Mouse (Mus musculus) bone marrow macrophage, adult 2 months (primary cell): ENCODE results near the gene Tgm2. TPM values are rescaled to one million over a fixed set of nuclear protein-coding genes. Genes with fewer than 3 reads are reported as not detected.

ENCODE experiments used
- H3K27ac ChIP-seq: 2 replicates; pipeline ENCODE4 v1.5.1; 2012; ENCODE audit warnings: low read depth, low read length; ENCODE audit not compliant: insufficient read depth
- H3K4me1 ChIP-seq: 2 replicates; pipeline ENCODE4 v1.6.1; 2012; ENCODE audit warnings: low read length; ENCODE audit not compliant: control insufficient read depth, insufficient read depth
- H3K4me3 ChIP-seq: 2 replicates; pipeline ENCODE4 v1.5.1; 2012; ENCODE audit warnings: mild to moderate bottlenecking, low read length, moderate library complexity; ENCODE audit not compliant: insufficient read depth
- CTCF ChIP-seq: IDR thresholded peaks from 2 replicates; pipeline ENCODE4 v1.5.1; 2012; ENCODE audit warnings: low read depth, mild to moderate bottlenecking, low read length, moderate library complexity
- POLR2A ChIP-seq: IDR thresholded peaks from 2 replicates; pipeline ENCODE4 v1.6.1; 2012; ENCODE audit warnings: mild to moderate bottlenecking, low read depth, low read length, borderline replicate concordance
- polyA plus RNA-seq: library from polyadenylated mRNA; stranded (reverse); fragments of >200 nt; gene quantifications from 2 replicates; pipeline ENCODE4 v1.2.4, GENCODE M21; 2012; ENCODE audit not compliant: missing spikeins, insufficient read depth, insufficient read length

Gene Tgm2
- polyA plus RNA-seq, 1 experiment = 14.6 TPM

DNA sequence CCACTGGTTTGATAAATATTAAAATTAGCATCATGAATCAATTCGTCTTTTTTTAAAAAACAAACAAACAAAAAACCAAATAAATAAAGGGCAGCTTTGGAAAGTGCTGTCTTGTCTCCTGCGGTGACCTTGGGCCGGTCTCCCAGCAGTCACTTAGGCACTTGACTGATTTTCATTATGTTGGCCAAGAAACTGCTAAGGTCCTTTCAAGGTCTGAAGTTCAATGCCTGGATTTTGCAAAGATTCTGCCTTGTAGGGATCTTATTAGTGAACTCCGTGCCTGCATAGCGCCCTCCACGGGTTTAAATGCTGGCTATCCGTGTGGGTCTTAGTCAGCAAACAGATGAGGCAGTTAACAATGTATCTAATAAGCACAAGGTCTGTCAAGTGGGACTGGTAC, 67.3 kb downstream of the Tgm2 start:
- TF ChIP-seq POLR2A (no peak), CTCF (no peak; the same call in 1 of the 2 replicates)
- Histone ChIP-seq H3K4me3 (no peak overlapping the region), H3K4me1 (peaks cover 18% of the 10 kb centered on the region)

GRCm38 (mm10) chr2:158077981-158078380, 68.3 kb downstream of the Tgm2 start:
- Histone ChIP-seq H3K4me3 (no peak overlapping the region), H3K4me1 (peaks cover 18% of the 10 kb centered on the region), H3K27ac (no peak overlapping the region)
- no peak for TF ChIP-seq POLR2A
- no peak for TF ChIP-seq CTCF

More for the DNA sequence above, 67.3 kb downstream of the Tgm2 start:
- H3K27ac ChIP-seq = no peak overlapping the region

DNA sequence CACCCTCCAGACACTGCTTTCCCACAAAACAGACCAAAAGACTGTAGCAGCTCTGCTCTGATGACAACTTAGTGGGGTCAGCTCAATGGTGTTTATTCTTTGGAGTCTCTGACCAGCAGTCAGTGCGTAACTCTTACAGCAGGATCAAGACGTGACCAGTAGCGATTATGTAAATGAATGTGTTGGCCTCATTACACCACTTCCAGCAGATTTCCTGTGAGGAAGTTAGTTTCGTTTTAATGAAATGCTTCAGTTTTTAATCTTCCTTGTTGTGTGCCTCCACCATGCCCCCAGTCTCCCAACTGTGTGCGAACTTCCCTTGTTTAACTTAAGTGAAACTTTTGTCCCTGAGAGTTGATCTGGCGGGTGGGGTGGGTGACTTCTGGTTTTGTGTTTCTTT, 69.5 kb downstream of the Tgm2 start:
- H3K4me1 ChIP-seq = peaks cover 18% of the 10 kb centered on the region
- H3K4me3 ChIP-seq = no peak overlapping the region
- TF ChIP-seq POLR2A (no peak), CTCF (no peak)
- peak overlapping the region; percentile 29; the same call in 1 of the 2 replicates for H3K27ac ChIP-seq

DNA sequence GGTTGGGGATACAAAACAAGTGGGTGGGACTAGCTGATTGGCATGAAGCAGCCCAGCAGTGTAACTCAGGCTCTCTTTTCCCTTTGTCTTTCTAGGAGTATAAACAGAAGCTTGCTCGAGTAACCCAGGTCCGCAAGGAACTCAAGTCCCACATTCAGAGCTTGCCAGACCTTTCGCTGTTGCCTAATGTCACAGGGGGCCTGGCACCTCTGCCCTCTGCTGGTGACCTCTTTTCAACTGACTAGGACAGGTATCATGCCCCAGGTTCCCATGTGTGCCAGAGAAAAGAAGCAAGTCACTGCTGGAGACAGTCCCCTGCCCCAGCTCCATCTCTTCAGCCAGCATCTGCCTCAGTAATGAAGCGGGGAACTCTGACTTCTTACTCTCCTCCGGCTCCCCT, 71.4 kb downstream of the Tgm2 start:
- Histone ChIP-seq H3K4me3 (no peak overlapping the region), H3K4me1 (peaks cover 15% of the 10 kb centered on the region), H3K27ac (no peak overlapping the region)
- TF ChIP-seq CTCF = no peak

DNA sequence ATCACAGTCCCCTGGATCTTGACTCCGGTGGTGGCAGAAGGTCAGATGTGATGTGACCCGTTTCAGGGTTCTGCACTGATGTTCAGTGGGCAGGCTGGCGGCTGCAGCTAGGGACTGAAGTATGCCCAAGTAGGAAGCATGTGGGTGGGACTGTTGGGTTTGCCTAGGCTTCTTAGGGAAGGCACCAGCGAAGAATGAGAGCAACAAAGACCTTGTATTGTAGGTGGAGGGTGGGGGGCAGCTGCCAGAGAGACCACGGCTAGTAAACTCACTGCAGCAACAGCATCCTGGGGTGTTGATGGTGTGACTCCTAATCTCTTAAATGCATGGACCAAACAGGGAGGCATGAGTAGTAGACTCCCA, 74.6 kb downstream of the Tgm2 start:
- Histone ChIP-seq H3K4me3 (no peak overlapping the region), H3K27ac (no peak overlapping the region), H3K4me1 (peaks cover 11% of the 10 kb centered on the region)
- TF ChIP-seq POLR2A (no peak), CTCF (no peak)

DNA sequence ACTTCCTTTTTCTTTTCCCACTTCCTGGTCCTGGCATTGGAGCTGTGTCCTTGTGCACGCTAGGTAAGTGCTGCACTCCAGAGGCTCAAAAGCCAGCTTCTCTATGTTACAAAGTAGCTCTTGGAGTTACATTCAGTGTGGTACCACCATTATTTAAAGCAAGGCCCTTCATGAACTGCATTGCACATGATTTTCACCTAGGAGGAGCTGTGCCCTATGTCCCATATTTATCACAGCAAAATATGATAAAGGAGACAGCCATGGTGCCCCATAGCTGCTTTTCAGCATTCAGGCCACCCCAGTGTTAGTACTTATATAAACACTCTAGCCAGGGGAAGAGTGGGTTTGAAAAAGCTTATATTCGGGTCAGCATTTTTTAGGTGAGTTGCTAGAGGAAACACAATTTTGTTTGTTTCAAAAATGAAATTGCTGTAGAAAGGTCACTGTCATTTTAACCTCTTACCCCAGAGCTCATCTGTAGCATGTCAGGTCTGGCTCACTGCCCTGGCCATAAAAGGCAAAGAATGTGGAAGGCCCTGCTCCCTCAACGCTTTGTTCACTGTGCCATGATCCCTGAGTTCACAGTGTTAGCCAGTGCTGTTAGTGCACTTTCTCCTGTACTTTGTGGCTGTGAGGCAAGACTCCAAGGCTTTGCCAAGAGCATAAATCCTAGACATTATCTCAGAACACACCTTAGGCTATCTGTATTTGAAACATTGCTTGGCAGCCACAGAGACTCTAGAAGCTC, 75.2 kb downstream of the Tgm2 start:
- Histone ChIP-seq H3K4me1 (peaks cover 7% of the 10 kb centered on the region), H3K4me3 (no peak overlapping the region), H3K27ac (no peak overlapping the region)
- no peak for TF ChIP-seq POLR2A
- TF ChIP-seq CTCF = no peak

DNA sequence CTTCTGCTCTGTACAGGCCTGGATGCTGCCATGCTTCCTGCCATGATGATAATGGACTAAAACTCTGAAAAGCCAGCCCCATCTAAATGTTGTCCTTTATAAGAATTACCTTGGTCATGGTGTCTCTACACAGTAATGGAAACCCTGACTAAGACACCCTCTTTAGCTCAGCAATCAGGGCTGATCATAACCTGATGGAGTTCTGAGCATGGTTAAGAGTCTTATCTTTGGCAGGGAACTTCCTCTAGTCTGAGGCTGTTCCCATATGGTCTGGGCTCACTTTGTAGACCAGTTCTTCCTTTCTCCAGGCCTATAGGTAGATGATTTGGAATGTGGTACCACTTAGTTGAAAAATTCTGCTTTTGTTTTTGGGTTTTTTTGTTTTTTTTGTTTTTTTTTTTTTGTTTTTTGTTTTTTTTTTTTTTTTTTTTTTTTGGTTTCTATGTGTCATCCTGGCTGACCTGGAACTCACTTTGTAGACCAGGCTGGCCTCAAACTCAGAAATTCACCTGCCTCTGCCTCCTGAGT, 77.7 kb downstream of the Tgm2 start:
- no peak overlapping the region for H3K27ac ChIP-seq
- H3K4me1 ChIP-seq = peaks cover 2% of the 10 kb centered on the region
- no peak for TF ChIP-seq POLR2A
- TF ChIP-seq CTCF = no peak
- no peak overlapping the region for H3K4me3 ChIP-seq

DNA sequence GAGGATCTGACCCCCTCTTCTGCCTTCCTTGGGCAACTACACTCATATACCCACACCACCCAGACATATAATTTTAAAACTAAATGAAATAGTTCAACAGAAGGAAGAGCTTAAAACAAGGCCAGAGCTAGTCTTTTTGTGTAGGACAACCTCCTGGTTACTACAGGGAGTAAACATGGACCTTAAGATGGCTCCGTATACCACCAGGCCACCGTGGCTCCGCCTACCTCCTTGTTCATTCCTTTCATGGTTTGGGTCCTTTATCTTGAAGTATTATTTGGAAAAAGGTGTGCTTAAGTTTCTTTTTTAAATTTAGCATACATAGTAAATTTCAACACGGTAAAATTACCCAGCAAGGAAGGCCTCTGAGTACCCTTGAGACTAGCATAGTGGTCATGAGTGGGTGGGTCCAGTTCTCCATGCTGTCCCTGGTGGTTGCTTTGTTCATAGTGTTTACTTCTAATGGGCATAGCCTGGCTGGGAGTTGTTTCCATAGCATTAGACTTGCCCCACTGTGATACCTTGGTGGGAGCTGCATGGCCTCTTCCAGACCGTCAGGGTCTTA, 78.9 kb downstream of the Tgm2 start:
- TF ChIP-seq POLR2A = no peak
- no peak for TF ChIP-seq CTCF
- Histone ChIP-seq H3K27ac (no peak overlapping the region), H3K4me1 (peaks cover 2% of the 10 kb centered on the region), H3K4me3 (no peak overlapping the region)

- TF ChIP-seq CTCF (no peak), POLR2A (no peak)
- H3K4me3 ChIP-seq = no peak overlapping the region
- H3K27ac ChIP-seq = no peak overlapping the region
- H3K4me1 ChIP-seq = peaks cover 2% of the 10 kb centered on the region
These were observed 79.8 kb downstream of the Tgm2 start for GRCm38 (mm10) chr2:158066456-158066855.

Other genes starting within 250 kb of the Tgm2 start
- gene Vstm2l, start 231.8 kb downstream of the Tgm2 start, polyA plus RNA-seq = not detected in 2 replicates
- gene Tti1, start 118.0 kb downstream of the Tgm2 start, polyA plus RNA-seq = 14.2 and 14.7 TPM in 2 replicates
- gene Rprd1b, start 117.9 kb downstream of the Tgm2 start, polyA plus RNA-seq = 14.7 and 15.2 TPM in 2 replicates
- not detected in 2 replicates for gene D630003M21Rik, start 82.8 kb upstream of the Tgm2 start, polyA plus RNA-seq
- gene Bpi, start 111.7 kb upstream of the Tgm2 start, polyA plus RNA-seq = not detected in 2 replicates
- gene Lbp, start 160.1 kb upstream of the Tgm2 start, polyA plus RNA-seq = 0.24 TPM in 1 of 2 replicates, not detected in the other
- gene Snhg11, start 229.2 kb upstream of the Tgm2 start, polyA plus RNA-seq = 1.2 and 1.9 TPM in 2 replicates